Mouse (Mus musculus): ENCODE measurements around the gene Gm10320. TPM values are rescaled to one million over a fixed set of nuclear protein-coding genes. Genes with fewer than 3 reads are reported as not detected.

Gm10320 gene
- polyA plus RNA-seq, 1 experiment from 2014 or later = 1.2 TPM

GRCm38 (mm10) chr13:98507656-98508055, 15.9 kb upstream of the Gm10320 start:
- WGBS = 65% methylated on average over 2 of the region's 2 CpGs
- Histone ChIP-seq H3K4me3 (ENCODE audit: low read depth, low read length) (no peak overlapping the region), H3K9ac (replicated peaks; ENCODE audit: low read length) (no peak overlapping the region), H3K27me3 (ENCODE audit: control insufficient read depth, insufficient read depth, low read length) (peaks cover 11% of the 10 kb centered on the region), H3K36me3 (replicated peaks; ENCODE audit: control insufficient read depth, insufficient read depth, low read depth, low read length) (no peaks in the 10 kb centered on the region), H3K4me2 (ENCODE audit: low read depth, low read length) (no peak overlapping the region), H3K9me3 (replicated peaks; ENCODE audit: control insufficient read depth, low read length) (no peaks in the 10 kb centered on the region), H3K27ac (replicated peaks; ENCODE audit: low read depth, low read length) (no peak overlapping the region), H3K4me1 (ENCODE audit: control insufficient read depth, insufficient read depth, low read length) (peaks cover 11% of the 10 kb centered on the region)
- ATAC-seq (replicated peaks; ENCODE audit: insufficient number of reproducible peaks, low FRiP score, low TSS enrichment, low read depth) (no peak), DNase-seq (ENCODE audit: low spot score) (no peak)

GRCm38 (mm10) chr13:98506496-98506895, 14.7 kb upstream of the Gm10320 start:
- Histone ChIP-seq H3K4me2 (ENCODE audit: low read depth, low read length) (no peak overlapping the region), H3K9me3 (replicated peaks; ENCODE audit: control insufficient read depth, low read length) (no peaks in the 10 kb centered on the region), H3K36me3 (replicated peaks; ENCODE audit: control insufficient read depth, insufficient read depth, low read depth, low read length) (no peaks in the 10 kb centered on the region), H3K9ac (replicated peaks; ENCODE audit: low read length) (no peak overlapping the region), H3K27me3 (ENCODE audit: control insufficient read depth, insufficient read depth, low read length) (peaks cover 14% of the 10 kb centered on the region), H3K4me1 (ENCODE audit: control insufficient read depth, insufficient read depth, low read length) (peaks cover 13% of the 10 kb centered on the region), H3K27ac (replicated peaks; ENCODE audit: low read depth, low read length) (no peak overlapping the region), H3K4me3 (ENCODE audit: low read depth, low read length) (no peak overlapping the region)
- DNase-seq (ENCODE audit: low spot score) (no peak), ATAC-seq (replicated peaks; ENCODE audit: insufficient number of reproducible peaks, low FRiP score, low TSS enrichment, low read depth) (no peak)
- 28% methylated on average over 4 of the region's 4 CpGs for WGBS

- 18% methylated on average over 6 of the region's 6 CpGs for WGBS
- Histone ChIP-seq H3K27ac (replicated peaks; ENCODE audit: low read depth, low read length) (no peak overlapping the region), H3K9ac (replicated peaks; ENCODE audit: low read length) (no peak overlapping the region), H3K4me2 (ENCODE audit: low read depth, low read length) (no peak overlapping the region), H3K4me1 (ENCODE audit: control insufficient read depth, insufficient read depth, low read length) (peaks cover 13% of the 10 kb centered on the region), H3K9me3 (replicated peaks; ENCODE audit: control insufficient read depth, low read length) (no peaks in the 10 kb centered on the region), H3K27me3 (ENCODE audit: control insufficient read depth, insufficient read depth, low read length) (peaks cover 17% of the 10 kb centered on the region), H3K4me3 (ENCODE audit: low read depth, low read length) (no peak overlapping the region), H3K36me3 (replicated peaks; ENCODE audit: control insufficient read depth, insufficient read depth, low read depth, low read length) (no peaks in the 10 kb centered on the region)
- ATAC-seq (replicated peaks; ENCODE audit: insufficient number of reproducible peaks, low FRiP score, low TSS enrichment, low read depth) (no peak), DNase-seq (ENCODE audit: low spot score) (no peak)
Measured at GRCm38 (mm10) chr13:98505989-98506388, 14.2 kb upstream of the Gm10320 start.

- Histone ChIP-seq H3K9ac (replicated peaks; ENCODE audit: low read length) (no peak overlapping the region), H3K27me3 (ENCODE audit: control insufficient read depth, insufficient read depth, low read length) (peaks cover 17% of the 10 kb centered on the region), H3K4me3 (ENCODE audit: low read depth, low read length) (no peak overlapping the region), H3K4me1 (ENCODE audit: control insufficient read depth, insufficient read depth, low read length) (peaks cover 13% of the 10 kb centered on the region), H3K9me3 (replicated peaks; ENCODE audit: control insufficient read depth, low read length) (no peaks in the 10 kb centered on the region), H3K4me2 (ENCODE audit: low read depth, low read length) (peak overlapping the region; percentile 19), H3K36me3 (replicated peaks; ENCODE audit: control insufficient read depth, insufficient read depth, low read depth, low read length) (no peaks in the 10 kb centered on the region), H3K27ac (replicated peaks; ENCODE audit: low read depth, low read length) (peak overlapping the region; percentile 63; the same call in 1 of the 2 replicates)
- 3% methylated on average over 11 of the region's 11 CpGs for WGBS
- ATAC-seq (replicated peaks; ENCODE audit: insufficient number of reproducible peaks, low FRiP score, low TSS enrichment, low read depth) (0 out of 2 replicates have a peak, but pooled peaks have one; percentile 15), DNase-seq (ENCODE audit: low spot score) (no peak)
Measured at GRCm38 (mm10) chr13:98505489-98505857, 13.7 kb upstream of the Gm10320 start.

GRCm38 (mm10) chr13:98504661-98505488, 13.1 kb upstream of the Gm10320 start:
- Histone ChIP-seq H3K36me3 (replicated peaks; ENCODE audit: control insufficient read depth, insufficient read depth, low read depth, low read length) (no peaks in the 10 kb centered on the region), H3K27me3 (ENCODE audit: control insufficient read depth, insufficient read depth, low read length) (peaks cover 19% of the 10 kb centered on the region), H3K9ac (replicated peaks; ENCODE audit: low read length) (peak overlapping the region; percentile 53), H3K27ac (replicated peaks; ENCODE audit: low read depth, low read length) (peak overlapping the region; percentile 90), H3K4me2 (ENCODE audit: low read depth, low read length) (peak overlapping the region; percentile 83), H3K4me3 (ENCODE audit: low read depth, low read length) (peak overlapping the region; percentile 36), H3K9me3 (replicated peaks; ENCODE audit: control insufficient read depth, low read length) (no peaks in the 10 kb centered on the region), H3K4me1 (ENCODE audit: control insufficient read depth, insufficient read depth, low read length) (peaks cover 13% of the 10 kb centered on the region)
- under 1% methylated on average over 50 of the region's 51 CpGs for WGBS
- DNase-seq (ENCODE audit: low spot score) (peak; percentile 91), ATAC-seq (replicated peaks; ENCODE audit: insufficient number of reproducible peaks, low FRiP score, low TSS enrichment, low read depth) (peak; percentile 78)

GRCm38 (mm10) chr13:98504181-98504660, 12.4 kb upstream of the Gm10320 start:
- H3K9ac ChIP-seq (replicated peaks; ENCODE audit: low read length) = peak overlapping the region; percentile 53
- H3K27ac ChIP-seq (replicated peaks; ENCODE audit: low read depth, low read length) = peak overlapping the region; percentile 90
- H3K4me3 ChIP-seq (ENCODE audit: low read depth, low read length) = peak overlapping the region; percentile 36
- H3K4me1 ChIP-seq (ENCODE audit: control insufficient read depth, insufficient read depth, low read length) = peaks cover 13% of the 10 kb centered on the region
- DNase-seq (ENCODE audit: low spot score) = peak; percentile 80
- H3K36me3 ChIP-seq (replicated peaks; ENCODE audit: control insufficient read depth, insufficient read depth, low read depth, low read length) = no peaks in the 10 kb centered on the region
- H3K27me3 ChIP-seq (ENCODE audit: control insufficient read depth, insufficient read depth, low read length) = peaks cover 24% of the 10 kb centered on the region
- ATAC-seq (replicated peaks; ENCODE audit: insufficient number of reproducible peaks, low FRiP score, low TSS enrichment, low read depth) = peak; percentile 25
- H3K9me3 ChIP-seq (replicated peaks; ENCODE audit: control insufficient read depth, low read length) = no peaks in the 10 kb centered on the region
- peak overlapping the region; percentile 83 for H3K4me2 ChIP-seq (ENCODE audit: low read depth, low read length)
- WGBS = under 1% methylated on average over 27 of the region's 27 CpGs

GRCm38 (mm10) chr13:98503601-98504000, 11.8 kb upstream of the Gm10320 start:
- H3K4me2 ChIP-seq (ENCODE audit: low read depth, low read length) = peak overlapping the region; percentile 83; the same call in 1 of the 2 replicates
- ATAC-seq (replicated peaks; ENCODE audit: insufficient number of reproducible peaks, low FRiP score, low TSS enrichment, low read depth) (peak; percentile 37; the same call in 1 of the 2 replicates), DNase-seq (ENCODE audit: low spot score) (peak; percentile 95)
- peak overlapping the region; percentile 53; the same call in 1 of the 2 replicates for H3K9ac ChIP-seq (replicated peaks; ENCODE audit: low read length)
- WGBS = under 1% methylated on average over 8 of the region's 8 CpGs
- peaks cover 24% of the 10 kb centered on the region for H3K27me3 ChIP-seq (ENCODE audit: control insufficient read depth, insufficient read depth, low read length)
- H3K36me3 ChIP-seq (replicated peaks; ENCODE audit: control insufficient read depth, insufficient read depth, low read depth, low read length) = no peaks in the 10 kb centered on the region
- H3K4me1 ChIP-seq (ENCODE audit: control insufficient read depth, insufficient read depth, low read length) = peaks cover 13% of the 10 kb centered on the region
- no peak overlapping the region; the same call in 1 of the 2 replicates for H3K4me3 ChIP-seq (ENCODE audit: low read depth, low read length)
- peak overlapping the region; percentile 90 for H3K27ac ChIP-seq (replicated peaks; ENCODE audit: low read depth, low read length)
- no peaks in the 10 kb centered on the region for H3K9me3 ChIP-seq (replicated peaks; ENCODE audit: control insufficient read depth, low read length)

GRCm38 (mm10) chr13:98502813-98503341, 11.1 kb upstream of the Gm10320 start:
- under 1% methylated on average over 27 of the region's 27 CpGs for WGBS
- Histone ChIP-seq H3K9me3 (replicated peaks; ENCODE audit: control insufficient read depth, low read length) (no peaks in the 10 kb centered on the region), H3K27me3 (ENCODE audit: control insufficient read depth, insufficient read depth, low read length) (peaks cover 27% of the 10 kb centered on the region), H3K4me3 (ENCODE audit: low read depth, low read length) (peak overlapping the region; percentile 31), H3K4me1 (ENCODE audit: control insufficient read depth, insufficient read depth, low read length) (peaks cover 13% of the 10 kb centered on the region), H3K27ac (replicated peaks; ENCODE audit: low read depth, low read length) (peak overlapping the region; percentile 72), H3K9ac (replicated peaks; ENCODE audit: low read length) (peak overlapping the region; percentile 59), H3K36me3 (replicated peaks; ENCODE audit: control insufficient read depth, insufficient read depth, low read depth, low read length) (no peaks in the 10 kb centered on the region), H3K4me2 (ENCODE audit: low read depth, low read length) (peak overlapping the region; percentile 61)
- no peak for ATAC-seq (replicated peaks; ENCODE audit: insufficient number of reproducible peaks, low FRiP score, low TSS enrichment, low read depth)
- DNase-seq (ENCODE audit: low spot score) = peak; percentile 69

All from embryonic facial prominence, embryonic 11.5 days (tissue).